Mouse (Mus musculus) bone marrow macrophage, adult 2 months (primary cell): Measurements from ENCODE around the gene Ugt1a6b.
"Not testable (repeated sequence)": the region's sequence is repeated elsewhere in the genome, so short reads cannot be mapped to it uniquely, and the experiment has no call there.

ENCODE experiments used
- CTCF ChIP-seq: IDR thresholded peaks from 2 replicates; pipeline ENCODE4 v1.5.1; 2012; ENCODE audit warnings: low read depth, mild to moderate bottlenecking, low read length, moderate library complexity
- POLR2A ChIP-seq: IDR thresholded peaks from 2 replicates; pipeline ENCODE4 v1.6.1; 2012; ENCODE audit warnings: mild to moderate bottlenecking, low read depth, low read length, borderline replicate concordance

GRCm38 (mm10) chr1:88099691-88100090, 3.4 kb upstream of the Ugt1a6b start:
- not testable (repeated sequence) for TF ChIP-seq POLR2A, CTCF
